Mouse (Mus musculus): Measurements from ENCODE around the gene N4bp2.

- TF ChIP-seq CTCF (IDR thresholded peaks at IDR 0.05; ENCODE audit: control insufficient read depth, insufficient read depth, low read length) (no peak), POLR2A (IDR thresholded peaks at IDR 0.05; ENCODE audit: borderline replicate concordance, control insufficient read depth, low read depth, low read length) (no peak)
Measured at GRCm38 (mm10) chr5:65724311-65725054, 38.8 kb upstream of the N4bp2 start.

All from bone marrow, adult 2 months (tissue).